Mouse (Mus musculus): Measurements from ENCODE around the gene Btbd10. TPM values are rescaled to one million over a fixed set of nuclear protein-coding genes. Genes with fewer than 3 reads are reported as not detected.

Btbd10 gene
- polyA plus RNA-seq (2017; shearing (Covaris generic)), result 10 to 100 TPM; 23.1 to 27.0 TPM

GRCm38 (mm10) chr7:113368746-113369619, at the start of gene Btbd10:
Gene Btbd10 (minus strand): TSS chr7:113369392.

DNA sequence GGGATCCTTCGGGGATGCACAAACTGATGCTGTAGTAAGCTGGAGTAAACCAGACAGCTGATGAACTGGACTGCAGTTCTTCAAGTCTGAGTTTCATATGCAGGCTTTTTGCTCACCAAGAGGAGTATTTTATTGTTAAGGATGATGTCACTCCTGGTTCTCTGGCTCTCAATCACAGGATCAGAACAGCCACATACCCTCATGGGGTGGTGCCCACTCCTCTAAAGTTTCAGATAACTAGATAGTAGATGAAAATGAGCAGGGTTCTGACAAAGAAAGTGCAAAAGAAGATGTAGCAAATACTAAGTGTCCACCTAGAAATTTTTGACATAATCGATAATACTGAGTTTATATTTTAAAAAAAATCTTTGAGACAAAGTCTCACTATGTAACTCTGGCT, 19.3 kb upstream of the Btbd10 start, which contains the start of gene Pth:
TSS of gene Pth (minus strand) at position 101 of the 400 bp plus-strand sequence.

Other genes starting within 250 kb of the Btbd10 start
- 10 to 100 TPM; 29.2 to 33.6 TPM for gene Arntl, start 161.9 kb downstream of the Btbd10 start, polyA plus RNA-seq (2017; shearing (Covaris generic))
- gene Pth, start 19.2 kb upstream of the Btbd10 start, polyA plus RNA-seq (2017; shearing (Covaris generic)), result not detected
- 10 to 100 TPM; 55.5 to 66.0 TPM for gene Far1, start 144.4 kb upstream of the Btbd10 start, polyA plus RNA-seq (2017; shearing (Covaris generic))